Mouse (Mus musculus) lung, postnatal 0 days (tissue): ENCODE data around the gene Hmcn2.

ENCODE experiments used
- CTCF ChIP-seq: IDR thresholded peaks from 2 replicates; pipeline ENCODE4 v1.5.1; 2016; ENCODE audit warnings: antibody characterized with exemption, mild to moderate bottlenecking
- EP300 ChIP-seq: IDR thresholded peaks from 2 replicates; pipeline ENCODE4 v1.6.1; 2016; ENCODE audit warnings: antibody characterized with exemption, mild to moderate bottlenecking, control low read depth

DNA sequence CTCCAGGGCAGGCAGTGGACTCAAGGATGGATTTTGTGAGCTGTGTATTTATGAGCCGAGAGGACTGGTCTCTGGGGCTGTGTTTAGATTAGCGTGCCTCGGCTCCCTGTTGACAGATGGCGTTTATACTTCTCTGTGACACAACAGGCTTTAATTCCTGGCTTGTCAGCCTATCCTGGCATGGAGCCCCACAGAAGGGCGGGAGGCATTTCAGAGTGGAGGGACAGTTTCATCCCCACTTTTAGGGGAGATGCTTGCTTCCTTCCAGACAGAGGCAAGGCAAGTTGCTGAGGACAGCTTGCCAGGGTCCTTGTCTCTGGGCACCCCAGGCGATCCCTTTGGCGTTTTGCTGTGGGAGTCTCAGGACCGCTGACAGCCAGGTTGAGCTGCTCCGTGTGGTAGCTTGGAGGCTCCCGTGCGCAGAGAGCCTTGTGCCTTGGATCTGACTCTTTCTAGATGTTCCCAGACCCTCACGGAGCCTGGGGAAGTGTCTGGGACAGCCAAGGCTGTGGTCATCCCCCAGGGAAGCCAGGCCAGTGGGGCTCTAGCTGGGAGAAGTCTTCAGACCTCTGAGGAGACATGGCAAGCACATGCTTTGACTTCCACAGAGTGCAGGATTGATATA is 23.6 kb downstream of the Hmcn2 start:
- no peak for TF ChIP-seq EP300
- TF ChIP-seq CTCF, result no peak
